Comparison of ENCODE assay signal across 11 mouse cellular contexts in the genomic region with DNA sequence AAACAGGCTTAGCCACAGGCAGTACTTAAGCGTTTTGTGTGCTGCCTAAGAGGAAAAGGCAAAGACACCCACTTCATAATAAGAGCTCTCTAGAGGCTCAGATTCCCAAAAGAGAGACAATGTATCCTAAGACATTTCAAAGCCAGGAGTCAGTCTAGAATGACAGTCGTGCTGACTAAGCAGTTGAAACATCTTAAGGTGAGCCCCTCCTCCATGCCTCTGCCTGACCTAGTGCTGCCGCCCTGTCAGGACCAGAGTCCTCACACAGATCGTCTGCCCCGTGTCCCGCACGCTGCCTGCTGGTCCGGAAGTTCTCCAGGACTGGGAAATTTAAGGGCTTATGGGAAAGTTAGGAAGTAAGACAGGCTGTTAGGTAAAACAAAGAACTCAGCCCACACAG. TPM values are rescaled to one million over a fixed set of nuclear protein-coding genes. Genes with fewer than 3 reads are reported as not detected.
A peak's percentile ranks its signal among the peaks of the same experiment; 100 is the strongest.
DNase-seq lines count a peak whose midpoint lies in the region; ATAC-seq and TF ChIP-seq lines count a peak whose summit lies in the region.
"Had no signal": no experiment of that assay in that cellular context is flagged by ENCODE, and none has a peak within 500 bp of the region (broad histone marks: within the 10 kb centered on the region; RNA-seq: fewer than 3 reads in every experiment).

No protein-coding gene starts in this region.

- no peak for TF ChIP-seq CTCF in lung, embryonic 14.5 days (IDR thresholded peaks at IDR 0.05; ENCODE audit: low read depth)

- H3K27me3 ChIP-seq in forebrain, embryonic 11.5 days (ENCODE audit: control insufficient read depth, insufficient read depth, low read length) = no peaks in the 10 kb centered on the region; the same call in 1 of the 2 replicates
- H3K27me3 ChIP-seq in forebrain, embryonic 13.5 days = peaks cover 7% of the 10 kb centered on the region
- H3K27me3 ChIP-seq in lung, embryonic 14.5 days (ENCODE audit: insufficient read depth, low read length) = peaks cover 6% of the 10 kb centered on the region; the same call in 1 of the 2 replicates
- peaks cover 12% of the 10 kb centered on the region for H3K27me3 ChIP-seq in limb, embryonic 10.5 days (ENCODE audit: low read depth, poor library complexity, severe bottlenecking)
- H3K27me3 ChIP-seq in stomach, embryonic 14.5 days (ENCODE audit: control insufficient read depth, insufficient read depth, low read length) = no peaks in the 10 kb centered on the region

- ATAC-seq in forebrain, embryonic 11.5 days (replicated peaks; ENCODE audit: low FRiP score) = no peak
- ATAC-seq in forebrain, embryonic 13.5 days = no peak
- no peak for ATAC-seq in lung, embryonic 14.5 days (ENCODE audit: insufficient read depth)
- no peak for ATAC-seq in stomach, embryonic 14.5 days (ENCODE audit: insufficient number of reproducible peaks, insufficient read depth, low FRiP score, low read depth)
- ATAC-seq: inflammation-experienced regulatory T-cells, adult 6 months had no signal

- H3K9me3 ChIP-seq in forebrain, embryonic 11.5 days (ENCODE audit: control insufficient read depth, low read length) = no peaks in the 10 kb centered on the region
- no peaks in the 10 kb centered on the region for H3K9me3 ChIP-seq in forebrain, embryonic 13.5 days (replicated peaks)
- no peaks in the 10 kb centered on the region for H3K9me3 ChIP-seq in lung, embryonic 14.5 days (ENCODE audit: low read depth, low read length)
- no peaks in the 10 kb centered on the region for H3K9me3 ChIP-seq in limb, embryonic 10.5 days (replicated peaks)
- H3K9me3 ChIP-seq in stomach, embryonic 14.5 days (ENCODE audit: control insufficient read depth, low read depth, low read length) = no peaks in the 10 kb centered on the region
- H3K9me3 ChIP-seq: liver, embryonic 13.5 days had no signal

- no peak overlapping the region for H3K4me3 ChIP-seq in forebrain, embryonic 11.5 days (ENCODE audit: low read depth, low read length)
- no peak overlapping the region for H3K4me3 ChIP-seq in forebrain, embryonic 13.5 days
- no peak overlapping the region for H3K4me3 ChIP-seq in lung, embryonic 14.5 days (ENCODE audit: low read depth, low read length)
- peak overlapping the region; percentile 31 for H3K4me3 ChIP-seq in limb, embryonic 10.5 days
- no peak overlapping the region for H3K4me3 ChIP-seq in stomach, embryonic 14.5 days (ENCODE audit: low read depth, low read length)
- H3K4me3 ChIP-seq: liver, embryonic 13.5 days had no signal

- no peaks in the 10 kb centered on the region for H3K36me3 ChIP-seq in forebrain, embryonic 11.5 days (ENCODE audit: control insufficient read depth, insufficient read depth, low read length)
- H3K36me3 ChIP-seq in forebrain, embryonic 13.5 days (ENCODE audit: poor library complexity, severe bottlenecking) = no peaks in the 10 kb centered on the region
- no peaks in the 10 kb centered on the region for H3K36me3 ChIP-seq in lung, embryonic 14.5 days (ENCODE audit: insufficient read depth)
- H3K36me3 ChIP-seq in limb, embryonic 10.5 days = no peaks in the 10 kb centered on the region
- H3K36me3 ChIP-seq in stomach, embryonic 14.5 days (ENCODE audit: control insufficient read depth, insufficient read depth, low read length) = no peaks in the 10 kb centered on the region
- H3K36me3 ChIP-seq: liver, embryonic 13.5 days had no signal

- no peak overlapping the region for H3K27ac ChIP-seq in forebrain, embryonic 11.5 days (ENCODE audit: low read depth, low read length)
- H3K27ac ChIP-seq in forebrain, embryonic 13.5 days = no peak overlapping the region
- H3K27ac ChIP-seq in lung, embryonic 14.5 days (ENCODE audit: low read depth) = no peak overlapping the region
- peak overlapping the region; percentile 84 for H3K27ac ChIP-seq in limb, embryonic 10.5 days
- peak overlapping the region; percentile 21; the same call in 1 of the 2 replicates for H3K27ac ChIP-seq in stomach, embryonic 14.5 days (ENCODE audit: low read length)
- H3K27ac ChIP-seq: liver, embryonic 13.5 days had no signal

- peaks cover 16% of the 10 kb centered on the region; the same call in 1 of the 2 replicates for H3K4me1 ChIP-seq in forebrain, embryonic 11.5 days (replicated peaks; ENCODE audit: control insufficient read depth, insufficient read depth, low read length)
- peaks cover 27% of the 10 kb centered on the region for H3K4me1 ChIP-seq in forebrain, embryonic 13.5 days
- 0 out of 2 replicates have a peak, but pooled peaks cover 3% of the 10 kb centered on the region for H3K4me1 ChIP-seq in lung, embryonic 14.5 days (ENCODE audit: insufficient read depth)
- H3K4me1 ChIP-seq in limb, embryonic 10.5 days = peaks cover 46% of the 10 kb centered on the region
- peaks cover 10% of the 10 kb centered on the region; the same call in 1 of the 2 replicates for H3K4me1 ChIP-seq in stomach, embryonic 14.5 days (ENCODE audit: control insufficient read depth, insufficient read depth, low read length)
- H3K4me1 ChIP-seq: liver, embryonic 13.5 days had no signal

- DNase-seq in forebrain, embryonic 11.5 days (ENCODE audit: low spot score) = no peak
- DNase-seq in lung, embryonic 14.5 days = peak; percentile 27
- no peak for DNase-seq in lung, postnatal 36 days
- peak; percentile 52 for DNase-seq in limb, embryonic 10.5 days (ENCODE audit: low spot score)
- no peak for DNase-seq in cerebellum, postnatal 36 days
- DNase-seq in adrenal gland, adult 18-20 months (ENCODE audit: low spot score in 2 of 2) = no peak
- DNase-seq: cerebellum, adult 2 months; liver, embryonic 13.5 days had no signal

- no peak overlapping the region; the same call in 1 of the 2 replicates for H3K9ac ChIP-seq in forebrain, embryonic 11.5 days (ENCODE audit: low read length)
- H3K9ac ChIP-seq in forebrain, embryonic 13.5 days = no peak overlapping the region
- H3K9ac ChIP-seq in lung, embryonic 14.5 days = no peak overlapping the region
- no peak overlapping the region for H3K9ac ChIP-seq in stomach, embryonic 14.5 days (replicated peaks; ENCODE audit: low read depth, low read length)
- H3K9ac ChIP-seq: liver, embryonic 13.5 days had no signal

- peak overlapping the region; percentile 24; the same call in 1 of the 2 replicates for H3K4me2 ChIP-seq in forebrain, embryonic 11.5 days (ENCODE audit: low read depth, low read length, severe bottlenecking)
- H3K4me2 ChIP-seq in forebrain, embryonic 13.5 days = no peak overlapping the region
- peak overlapping the region; percentile 45 for H3K4me2 ChIP-seq in lung, embryonic 14.5 days
- peak overlapping the region; percentile 27 for H3K4me2 ChIP-seq in stomach, embryonic 14.5 days (replicated peaks; ENCODE audit: low read depth, low read length)
- H3K4me2 ChIP-seq: liver, embryonic 13.5 days had no signal

- WGBS in forebrain, embryonic 11.5 days = under 1% methylated on average over 8 of the region's 8 CpGs
- WGBS in forebrain, embryonic 13.5 days = 1% methylated on average over 8 of the region's 8 CpGs
- under 1% methylated on average over 8 of the region's 8 CpGs for WGBS in lung, embryonic 14.5 days
- WGBS in limb, embryonic 10.5 days = 2% methylated on average over 8 of the region's 8 CpGs
- WGBS in stomach, embryonic 14.5 days = 2% methylated on average over 8 of the region's 8 CpGs

RNA-seq across cellular contexts. Expression of a gene that starts 22.4 kb away (rescaled TPM):
- 6.7 and 7.6 TPM in 2 replicates for polyA plus RNA-seq in forebrain, embryonic 11.5 days (2014; fragmentation: Nextera tagmentation; extraction: Ambion mirVana)
- polyA plus RNA-seq in forebrain, embryonic 13.5 days (2015; fragmentation: Nextera tagmentation; extraction: Ambion mirVana) = 4.7 and 6.9 TPM in 2 replicates
- polyA plus RNA-seq in lung, embryonic 14.5 days (2014; fragmentation: Nextera tagmentation; extraction: Ambion mirVana) = 5.9 and 6.4 TPM in 2 replicates
- 1.5 and 2.0 TPM in 2 replicates for polyA plus RNA-seq in limb, embryonic 10.5 days (2016; fragmentation: Nextera tagmentation; extraction: Ambion mirVana)
- 6.2 and 6.6 TPM in 2 replicates for polyA plus RNA-seq in stomach, embryonic 14.5 days (2014; fragmentation: Nextera tagmentation; extraction: Ambion mirVana)
- 1 to 10 TPM; 4.4 to 8.5 TPM for total RNA-seq in adrenal gland, adult 18-20 months (2021)

Comparison
In these comparisons a context has a peak if more than half of its experiments do, and no peak if none do; other contexts are left out.
1. DNase-seq: peak in lung, embryonic 14.5 days (single experiment) and limb, embryonic 10.5 days (single experiment); none in forebrain, embryonic 11.5 days (single experiment), lung, postnatal 36 days (single experiment), cerebellum, postnatal 36 days (0 of 2) and adrenal gland, adult 18-20 months (0 of 2).
2. H3K27ac ChIP-seq: peak in limb, embryonic 10.5 days (single experiment) and stomach, embryonic 14.5 days (single experiment); none in forebrain, embryonic 11.5 days (single experiment), forebrain, embryonic 13.5 days (single experiment) and lung, embryonic 14.5 days (single experiment).